Mouse (Mus musculus): ENCODE measurements at regions not wholly inside any gene's neighbourhood (a gene's known extent, or its start where the extent isn't known, plus 50 kb on each side); places are given as distances from the start of the nearest gene placed in this dataset.

- intact Hi-C loops (cut with DNase I): no loop called here
- DNase-seq (ENCODE audit: low spot score in 2 of 2): no peak
These were observed 50.5 kb upstream of the Ppara start for GRCm38 (mm10) chr15:85684164-85684708.

GRCm38 (mm10) chr15:85684875-85685274, 49.9 kb upstream of the Ppara start:
- DNase-seq (ENCODE audit: low spot score in 2 of 2): no peak
- intact Hi-C loops (cut with DNase I): no loop called here

Measured in left cerebral cortex, postnatal 14 days (tissue).